Mouse (Mus musculus) heart, embryonic 11.5 days (tissue): ENCODE data around the gene Gm11549. TPM values are rescaled to one million over a fixed set of nuclear protein-coding genes. Genes with fewer than 3 reads are reported as not detected.

Experiments
- ATAC-seq: fragments of 200-750 bp; cut with Nextera tagmentation; replicated peaks from 2 replicates; pipeline ENCODE4 v1.8.0; 2017; ENCODE audit warnings: moderate library complexity; ENCODE audit not compliant: insufficient number of reproducible peaks, low FRiP score, low TSS enrichment
- H3K27ac ChIP-seq: fragments of 300-500 bp; sonication (generic); 2 replicates; pipeline ENCODE4 v1.5.1; 2014; ENCODE audit warnings: mild to moderate bottlenecking, low read depth, low read length
- H3K27me3 ChIP-seq: fragments of 300-500 bp; sonication (generic); 2 replicates; pipeline ENCODE4 v1.6.1; 2014; ENCODE audit warnings: mild to moderate bottlenecking, low read length, mixed read lengths; ENCODE audit not compliant: control insufficient read depth, insufficient read depth
- H3K36me3 ChIP-seq: fragments of 300-500 bp; sonication (generic); 2 replicates; pipeline ENCODE4 v1.6.1; 2014; ENCODE audit warnings: mild to moderate bottlenecking, low read length, moderate library complexity, mixed read lengths; ENCODE audit not compliant: control insufficient read depth, insufficient read depth
- H3K4me1 ChIP-seq: fragments of 300-500 bp; sonication (generic); 2 replicates; pipeline ENCODE4 v1.6.1; 2014; ENCODE audit warnings: low read length; ENCODE audit not compliant: control insufficient read depth, insufficient read depth
- H3K4me2 ChIP-seq: fragments of 300-500 bp; sonication (generic); 2 replicates; pipeline ENCODE4 v1.6.1; 2014; ENCODE audit warnings: mild to moderate bottlenecking, moderate library complexity
- H3K4me3 ChIP-seq: fragments of 300-500 bp; sonication (generic); 2 replicates; pipeline ENCODE4 v1.5.1; 2014; ENCODE audit warnings: low read depth, low read length
- H3K9ac ChIP-seq: fragments of 300-500 bp; sonication (generic); 2 replicates; pipeline ENCODE4 v1.6.1; 2014; ENCODE audit warnings: mild to moderate bottlenecking, low read depth, low read length, moderate library complexity
- H3K9me3 ChIP-seq: fragments of 300-500 bp; sonication (generic); replicated peaks from 2 replicates; pipeline ENCODE4 v1.6.1; 2016; ENCODE audit warnings: low read length; ENCODE audit not compliant: control insufficient read depth
- WGBS: fragments of 180-500 bp; shearing (Covaris S2); extraction: QIAGEN DNeasy Blood & Tissue Kit; methylation state at CpG from one replicate; pipeline ENCODE4 v1.1.7; 2014; ENCODE audit not compliant: insufficient replicate concordance; 5-methylcytosine and 5-hydroxymethylcytosine counted together
- polyA plus RNA-seq: library from polyadenylated mRNA; unstranded; fragments of >200 nt; fragmentation: Nextera tagmentation; extraction: Ambion mirVana; gene quantifications from 2 replicates; pipeline ENCODE4 v1.2.1, GENCODE M21; 2014

The Gm11549 gene
- polyA plus RNA-seq, 1 experiment from 2014 or later = 0.16 TPM

DNA sequence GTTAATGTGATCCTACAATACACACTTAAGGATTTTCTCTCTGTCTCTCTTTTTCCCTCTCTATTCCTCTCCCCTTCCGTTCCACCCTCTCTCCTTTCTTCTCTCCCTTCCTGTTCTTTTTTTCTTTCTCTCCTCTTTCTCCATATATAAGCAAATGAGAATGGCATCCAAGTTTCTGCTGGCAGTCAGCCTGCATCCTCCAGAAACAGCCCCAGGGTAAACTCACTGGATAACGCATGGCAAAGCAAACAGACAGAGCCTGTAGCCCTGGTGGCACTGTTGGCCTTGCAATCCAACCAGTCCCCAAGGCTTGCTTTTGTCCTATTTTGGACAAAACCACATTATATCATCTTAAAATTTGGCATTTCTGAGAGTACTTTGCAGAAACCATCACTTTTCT is 9.6 kb upstream of the Gm11549 start:
- Histone ChIP-seq H3K4me2 (no peak overlapping the region), H3K4me3 (no peak overlapping the region), H3K27ac (no peak overlapping the region), H3K36me3 (no peaks in the 10 kb centered on the region), H3K4me1 (no peaks in the 10 kb centered on the region), H3K9ac (no peak overlapping the region), H3K27me3 (0 out of 2 replicates have a peak, but pooled peaks cover 4% of the 10 kb centered on the region), H3K9me3 (no peaks in the 10 kb centered on the region)
- ATAC-seq = no peak
- WGBS = 36% methylated on average over 2 of the region's 2 CpGs

DNA sequence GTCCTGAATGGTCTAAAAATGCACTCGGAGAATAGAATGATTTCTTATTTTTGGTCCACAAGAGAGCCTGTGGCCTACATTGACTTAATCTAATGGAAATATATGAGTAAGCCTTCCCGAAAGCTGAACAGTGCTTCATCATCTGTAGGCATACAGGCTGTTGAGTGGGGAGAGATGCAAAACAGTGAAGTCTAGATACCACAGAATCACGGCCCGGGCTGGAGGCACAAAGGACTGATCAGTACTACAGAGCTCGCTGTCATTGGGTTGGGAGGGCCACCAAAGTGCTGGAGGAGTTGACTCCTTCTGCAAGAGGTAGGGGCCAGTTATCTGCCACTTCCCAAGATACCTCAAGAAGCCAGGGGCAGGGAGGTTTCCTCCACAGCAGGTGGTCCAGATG is 9.2 kb upstream of the Gm11549 start:
- Histone ChIP-seq H3K9ac (no peak overlapping the region), H3K4me3 (no peak overlapping the region), H3K36me3 (no peaks in the 10 kb centered on the region), H3K4me1 (no peaks in the 10 kb centered on the region), H3K27me3 (0 out of 2 replicates have a peak, but pooled peaks cover 4% of the 10 kb centered on the region), H3K27ac (no peak overlapping the region), H3K9me3 (no peaks in the 10 kb centered on the region), H3K4me2 (no peak overlapping the region)
- no peak for ATAC-seq
- WGBS = 50% methylated on average over 5 of the region's 5 CpGs

DNA sequence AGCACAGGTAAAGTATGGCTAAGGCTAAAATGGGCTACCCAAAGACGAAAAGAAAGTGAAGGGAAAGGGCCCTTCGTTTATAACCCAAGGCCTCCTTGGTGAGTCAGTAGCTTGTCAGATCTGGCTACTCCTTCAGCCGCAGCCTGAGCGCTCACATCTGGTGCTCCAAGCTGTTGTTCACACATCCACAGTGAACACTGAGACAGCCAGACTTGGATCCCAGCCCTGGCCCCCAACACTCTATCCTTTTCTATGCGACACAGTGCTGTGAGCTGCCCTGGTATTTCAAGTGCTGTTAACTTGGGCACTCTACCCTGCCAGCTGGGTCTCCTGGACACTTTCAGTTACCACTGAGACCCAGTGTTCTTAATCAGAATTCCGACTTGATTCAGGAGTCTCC is 8.7 kb upstream of the Gm11549 start:
- no peaks in the 10 kb centered on the region for H3K4me1 ChIP-seq
- H3K4me2 ChIP-seq = no peak overlapping the region
- 0 out of 2 replicates have a peak, but pooled peaks cover 4% of the 10 kb centered on the region for H3K27me3 ChIP-seq
- WGBS = 64% methylated on average over 6 of the region's 6 CpGs
- no peak overlapping the region for H3K9ac ChIP-seq
- no peaks in the 10 kb centered on the region for H3K36me3 ChIP-seq
- no peak overlapping the region; the same call in 1 of the 2 replicates for H3K27ac ChIP-seq
- no peak for ATAC-seq
- H3K9me3 ChIP-seq = no peaks in the 10 kb centered on the region
- no peak overlapping the region for H3K4me3 ChIP-seq

DNA sequence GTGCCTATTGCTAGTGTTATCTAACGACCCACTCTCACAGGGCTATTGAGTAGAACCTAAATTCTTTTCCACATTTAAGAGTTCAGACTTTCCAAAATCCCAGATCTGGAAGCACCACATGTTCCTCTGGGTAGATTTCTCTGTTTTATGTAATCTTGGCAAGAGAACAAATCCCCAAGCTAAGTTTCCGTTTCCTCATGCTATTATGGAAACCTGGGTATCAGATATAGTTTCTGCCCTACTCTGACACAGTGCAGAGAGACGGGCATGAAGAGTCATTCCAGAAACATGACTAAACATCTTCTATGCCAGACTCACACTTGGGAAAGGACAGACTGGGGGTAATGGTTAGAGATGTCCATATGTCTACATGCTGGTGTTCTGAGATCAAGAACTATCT is 2.9 kb upstream of the Gm11549 start:
- H3K36me3 ChIP-seq = no peaks in the 10 kb centered on the region
- no peak overlapping the region for H3K9ac ChIP-seq
- no peak for ATAC-seq
- H3K4me3 ChIP-seq = no peak overlapping the region
- peaks cover 19% of the 10 kb centered on the region for H3K27me3 ChIP-seq
- no peak overlapping the region for H3K4me2 ChIP-seq
- no peak overlapping the region for H3K27ac ChIP-seq
- WGBS = 55% methylated on average over 3 of the region's 3 CpGs
- H3K9me3 ChIP-seq = no peaks in the 10 kb centered on the region
- H3K4me1 ChIP-seq = no peaks in the 10 kb centered on the region

DNA sequence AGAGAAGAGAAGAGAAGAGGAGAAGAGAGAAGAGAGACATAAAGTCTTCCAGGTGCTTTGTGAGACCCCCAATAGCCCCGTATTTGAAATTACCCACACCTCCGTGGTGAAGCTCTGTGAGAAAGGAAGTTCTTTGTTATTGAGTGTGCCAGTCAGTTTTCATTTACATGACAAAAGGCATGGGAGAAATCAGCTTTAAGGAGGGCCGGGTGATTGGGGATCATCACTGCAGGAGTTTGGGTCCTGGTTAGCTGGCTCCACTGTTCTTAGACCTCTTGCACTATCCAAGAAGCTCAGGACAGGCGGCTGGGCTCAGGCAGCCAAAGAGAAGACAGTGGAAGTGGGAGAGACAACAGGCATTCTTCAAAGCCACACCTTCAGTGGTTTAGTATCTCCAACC is 524 bp upstream of the Gm11549 start:
- no peak overlapping the region for H3K4me2 ChIP-seq
- H3K4me1 ChIP-seq = no peaks in the 10 kb centered on the region
- WGBS = 11% methylated on average over 4 of the region's 4 CpGs
- no peak overlapping the region for H3K27ac ChIP-seq
- no peaks in the 10 kb centered on the region for H3K9me3 ChIP-seq
- ATAC-seq = no peak
- peaks cover 19% of the 10 kb centered on the region for H3K27me3 ChIP-seq
- no peaks in the 10 kb centered on the region for H3K36me3 ChIP-seq
- no peak overlapping the region for H3K9ac ChIP-seq
- H3K4me3 ChIP-seq = no peak overlapping the region

DNA sequence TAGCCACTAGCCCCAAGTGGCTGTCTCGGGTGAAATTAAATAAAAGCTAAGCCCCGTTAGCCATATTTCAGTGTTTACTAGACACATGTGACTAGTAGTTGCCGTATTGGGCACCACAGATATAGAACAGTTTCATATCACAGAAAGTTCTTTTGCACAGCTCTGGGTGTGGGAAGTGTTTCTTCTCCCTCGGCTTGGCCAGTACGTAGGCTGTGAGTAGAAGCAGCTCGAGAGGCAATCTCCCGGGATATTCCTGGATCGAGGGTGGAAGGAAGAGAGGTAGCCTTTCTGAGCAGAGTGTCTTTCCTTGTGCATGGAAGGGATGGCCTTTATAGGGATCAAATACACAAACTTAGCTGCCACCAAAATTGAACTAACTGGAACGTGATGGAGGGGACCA is 5.4 kb downstream of the Gm11549 start:
- Histone ChIP-seq H3K4me1 (no peaks in the 10 kb centered on the region), H3K9me3 (no peaks in the 10 kb centered on the region), H3K27ac (no peak overlapping the region), H3K36me3 (no peaks in the 10 kb centered on the region), H3K27me3 (peaks cover 13% of the 10 kb centered on the region), H3K4me3 (no peak overlapping the region), H3K4me2 (no peak overlapping the region), H3K9ac (no peak overlapping the region)
- ATAC-seq = no peak
- 79% methylated on average over 9 of the region's 9 CpGs for WGBS

DNA sequence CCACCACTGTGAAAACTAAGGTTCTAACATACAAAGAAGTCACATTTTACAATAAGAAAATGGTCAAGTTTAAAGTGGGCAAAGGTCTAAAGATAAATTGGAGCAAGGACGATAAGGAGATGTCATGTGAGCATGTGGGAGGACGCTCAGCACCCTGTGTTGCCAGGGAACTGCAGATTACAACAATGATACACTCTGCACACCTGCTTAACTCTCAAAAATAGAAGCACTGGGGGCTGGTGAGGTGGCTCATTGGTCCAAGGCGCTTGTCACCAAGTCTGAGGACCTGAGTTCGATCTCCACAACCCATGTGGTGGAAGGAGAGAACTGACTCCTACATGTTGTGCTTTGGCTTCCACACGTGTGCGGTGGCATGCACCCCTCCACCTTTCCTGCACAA is 10.1 kb downstream of the Gm11549 start:
- Histone ChIP-seq H3K9me3 (no peaks in the 10 kb centered on the region), H3K4me3 (no peak overlapping the region), H3K9ac (no peak overlapping the region), H3K36me3 (no peaks in the 10 kb centered on the region), H3K27ac (no peak overlapping the region), H3K27me3 (0 out of 2 replicates have a peak, but pooled peaks cover 2% of the 10 kb centered on the region), H3K4me1 (no peaks in the 10 kb centered on the region), H3K4me2 (no peak overlapping the region)
- WGBS = 71% methylated on average over 6 of the region's 6 CpGs
- no peak for ATAC-seq

DNA sequence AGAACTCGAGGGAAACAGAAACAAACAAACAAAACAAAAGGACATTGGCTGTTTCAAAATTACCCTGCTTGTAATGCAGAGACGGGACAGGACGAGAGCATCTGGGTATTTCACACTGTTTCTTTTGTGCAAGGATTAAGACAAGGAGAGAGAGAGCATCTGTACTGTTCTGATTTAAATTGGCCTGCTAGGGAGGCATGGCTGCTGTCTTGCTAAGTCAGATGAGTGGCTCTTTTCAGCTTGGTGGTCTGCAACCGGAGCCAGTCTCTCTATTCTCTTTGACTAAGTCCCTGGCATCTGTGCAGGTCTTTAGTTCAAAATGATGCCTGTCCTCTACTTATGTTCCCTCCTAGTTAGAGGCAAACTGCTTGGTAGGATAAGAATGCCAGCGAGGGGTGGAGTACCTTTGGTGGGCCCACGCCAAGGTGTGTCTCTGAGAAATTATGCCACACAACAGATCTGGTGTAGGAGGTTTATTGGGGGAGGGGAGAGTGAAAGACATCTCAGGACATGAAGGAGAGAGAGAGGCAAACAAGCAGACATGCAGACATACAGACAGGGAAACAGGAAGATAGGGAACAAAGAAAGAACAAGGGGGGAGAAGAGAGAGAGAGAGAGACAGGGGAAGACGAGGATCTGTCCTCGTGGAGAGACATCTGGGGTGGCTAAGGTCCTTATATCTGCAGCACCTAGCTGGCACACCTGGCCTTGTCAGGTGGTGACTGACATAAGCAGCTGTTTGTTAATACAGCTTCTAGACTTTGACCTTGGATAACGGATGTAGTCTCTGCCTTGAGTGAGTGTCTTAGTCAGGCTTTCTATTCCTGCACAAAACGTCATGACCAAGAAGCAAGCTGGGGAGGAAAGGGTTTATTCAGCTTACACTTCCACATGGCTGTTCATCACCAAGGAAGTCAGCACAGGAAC is 15.5 kb downstream of the Gm11549 start:
- Histone ChIP-seq H3K36me3 (no peaks in the 10 kb centered on the region), H3K27ac (no peak overlapping the region), H3K9ac (no peak overlapping the region), H3K9me3 (no peaks in the 10 kb centered on the region), H3K4me2 (no peak overlapping the region), H3K27me3 (no peaks in the 10 kb centered on the region), H3K4me1 (no peaks in the 10 kb centered on the region), H3K4me3 (no peak overlapping the region)
- 67% methylated on average over 10 of the region's 10 CpGs for WGBS
- ATAC-seq = no peak

DNA sequence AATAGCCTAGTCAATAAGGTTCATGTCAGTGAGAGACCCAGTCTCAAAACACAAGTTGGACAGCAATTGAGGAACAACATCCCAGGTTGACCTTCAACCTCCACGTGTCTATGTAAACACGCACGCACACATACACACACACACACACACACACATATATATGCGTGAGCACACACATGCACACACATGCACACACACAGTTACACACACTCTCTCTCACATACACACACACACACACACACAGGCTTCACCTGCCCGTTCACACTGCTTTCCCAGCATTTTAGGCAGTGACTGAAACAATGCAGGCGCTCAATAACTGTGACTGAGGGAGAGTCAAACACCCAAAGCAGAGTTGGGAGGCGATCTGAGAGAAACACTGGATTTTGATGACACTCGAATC is 16.3 kb downstream of the Gm11549 start:
- Histone ChIP-seq H3K27me3 (no peaks in the 10 kb centered on the region), H3K4me1 (no peaks in the 10 kb centered on the region), H3K9ac (no peak overlapping the region), H3K9me3 (no peaks in the 10 kb centered on the region), H3K27ac (no peak overlapping the region), H3K36me3 (no peaks in the 10 kb centered on the region), H3K4me3 (no peak overlapping the region), H3K4me2 (no peak overlapping the region)
- 77% methylated on average over 8 of the region's 8 CpGs for WGBS
- no peak for ATAC-seq
